In the genomic region with DNA sequence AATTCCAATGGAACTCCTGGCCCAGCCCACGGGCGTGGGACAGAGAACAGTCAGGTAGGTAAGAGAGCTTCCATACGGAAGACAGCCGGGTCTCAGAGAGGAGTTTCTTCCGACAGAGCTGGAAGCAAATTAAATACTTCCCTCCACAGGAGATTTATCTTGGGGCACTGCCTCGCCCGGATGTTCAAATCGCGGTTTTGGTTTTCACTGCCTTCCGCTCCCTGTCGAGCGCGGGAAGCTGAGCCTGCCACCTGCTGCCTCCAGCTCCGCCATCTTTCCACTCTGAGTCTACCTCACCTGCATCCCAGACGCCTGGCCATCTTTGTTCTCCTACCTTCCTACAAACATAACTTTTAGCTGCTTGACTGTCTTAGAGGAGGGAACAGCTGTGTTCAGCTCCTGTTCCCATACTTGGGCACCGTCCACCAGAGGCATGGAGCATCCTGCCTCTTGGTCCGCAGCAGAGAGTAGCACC, we compare ENCODE assay signal across 8 mouse cellular contexts. TPM values are rescaled to one million over a fixed set of nuclear protein-coding genes. Genes with fewer than 3 reads are reported as not detected.
DNase-seq lines count a peak whose midpoint lies in the region; ATAC-seq lines count a peak whose summit lies in the region.

No protein-coding gene starts in this region.

- DNase-seq in cerebellum, adult 11 months: peak; percentile 27
- peak; percentile 34 for DNase-seq in adrenal gland, postnatal 25 days
- no peak for DNase-seq in hindbrain, embryonic 11.5 days (ENCODE audit: low spot score)
- DNase-seq in limb, embryonic 11.5 days (ENCODE audit: low spot score): peak; percentile 74
- DNase-seq in midbrain, embryonic 10.5 days (ENCODE audit: low spot score): peak; percentile 53
- DNase-seq in spleen, adult 18-20 months: peak; percentile 62 to 68

- H3K4me2 ChIP-seq in embryonic facial prominence, embryonic 15.5 days (replicated peaks): peak overlapping the region; percentile 70
- peak overlapping the region; percentile 87 for H3K4me2 ChIP-seq in hindbrain, embryonic 11.5 days (replicated peaks; ENCODE audit: low read depth, low read length)
- peak overlapping the region; percentile 93 for H3K4me2 ChIP-seq in limb, embryonic 11.5 days (ENCODE audit: low read depth, severe bottlenecking)

- H3K36me3 ChIP-seq in embryonic facial prominence, embryonic 15.5 days: 0 out of 2 replicates have a peak, but pooled peaks cover 4% of the 10 kb centered on the region
- H3K36me3 ChIP-seq in hindbrain, embryonic 11.5 days (ENCODE audit: control insufficient read depth, insufficient read depth, low read length): no peaks in the 10 kb centered on the region
- H3K36me3 ChIP-seq in limb, embryonic 11.5 days (ENCODE audit: control insufficient read depth, insufficient read depth, low read length): no peaks in the 10 kb centered on the region
- peaks cover 25% of the 10 kb centered on the region for H3K36me3 ChIP-seq in midbrain, embryonic 10.5 days

- no peaks in the 10 kb centered on the region for H3K9me3 ChIP-seq in embryonic facial prominence, embryonic 15.5 days (replicated peaks)
- no peaks in the 10 kb centered on the region for H3K9me3 ChIP-seq in hindbrain, embryonic 11.5 days (ENCODE audit: control insufficient read depth, low read length)
- no peaks in the 10 kb centered on the region for H3K9me3 ChIP-seq in limb, embryonic 11.5 days (ENCODE audit: control insufficient read depth, low read length)
- no peaks in the 10 kb centered on the region for H3K9me3 ChIP-seq in midbrain, embryonic 10.5 days (replicated peaks)

- peak overlapping the region; percentile 65 for H3K9ac ChIP-seq in embryonic facial prominence, embryonic 15.5 days
- peak overlapping the region; percentile 94 for H3K9ac ChIP-seq in hindbrain, embryonic 11.5 days (ENCODE audit: low read depth, low read length)
- H3K9ac ChIP-seq in limb, embryonic 11.5 days (ENCODE audit: low read length): peak overlapping the region; percentile 88

- peak overlapping the region; percentile 87 for H3K4me3 ChIP-seq in embryonic facial prominence, embryonic 15.5 days (replicated peaks)
- peak overlapping the region; percentile 96 for H3K4me3 ChIP-seq in hindbrain, embryonic 11.5 days (ENCODE audit: low read depth, low read length)
- H3K4me3 ChIP-seq in limb, embryonic 11.5 days (ENCODE audit: low read depth, low read length): peak overlapping the region; percentile 79
- H3K4me3 ChIP-seq in midbrain, embryonic 10.5 days: peak overlapping the region; percentile 91

- H3K27me3 ChIP-seq in embryonic facial prominence, embryonic 15.5 days: no peaks in the 10 kb centered on the region
- no peaks in the 10 kb centered on the region for H3K27me3 ChIP-seq in hindbrain, embryonic 11.5 days (ENCODE audit: control insufficient read depth, insufficient read depth, low read length)
- H3K27me3 ChIP-seq in limb, embryonic 11.5 days (ENCODE audit: control insufficient read depth, insufficient read depth, low read length): no peaks in the 10 kb centered on the region
- H3K27me3 ChIP-seq in midbrain, embryonic 10.5 days (ENCODE audit: low read depth, poor library complexity, severe bottlenecking): peaks cover 10% of the 10 kb centered on the region

- peak overlapping the region; percentile 59 for H3K27ac ChIP-seq in embryonic facial prominence, embryonic 15.5 days (replicated peaks)
- 0 out of 2 replicates have a peak overlapping the region, but pooled peaks have one; percentile 65 for H3K27ac ChIP-seq in hindbrain, embryonic 11.5 days (ENCODE audit: low read depth, low read length)
- peak overlapping the region; percentile 65 for H3K27ac ChIP-seq in limb, embryonic 11.5 days (replicated peaks; ENCODE audit: low read depth, low read length)
- peak overlapping the region; percentile 93 for H3K27ac ChIP-seq in midbrain, embryonic 10.5 days (replicated peaks)

- H3K4me1 ChIP-seq in embryonic facial prominence, embryonic 15.5 days: peaks cover 20% of the 10 kb centered on the region; the same call in 1 of the 2 replicates
- H3K4me1 ChIP-seq in hindbrain, embryonic 11.5 days (replicated peaks; ENCODE audit: control insufficient read depth, insufficient read depth, low read length): peaks cover 2% of the 10 kb centered on the region; the same call in 1 of the 2 replicates
- peaks cover 8% of the 10 kb centered on the region; the same call in 1 of the 2 replicates for H3K4me1 ChIP-seq in limb, embryonic 11.5 days (ENCODE audit: control insufficient read depth, insufficient read depth, low read length)
- H3K4me1 ChIP-seq in midbrain, embryonic 10.5 days: peaks cover 29% of the 10 kb centered on the region

- WGBS in embryonic facial prominence, embryonic 15.5 days: 7% methylated on average over 17 of the region's 17 CpGs
- WGBS in hindbrain, embryonic 11.5 days: 7% methylated on average over 17 of the region's 17 CpGs
- WGBS in limb, embryonic 11.5 days: 5% methylated on average over 17 of the region's 17 CpGs
- WGBS in midbrain, embryonic 10.5 days: 7% methylated on average over 17 of the region's 17 CpGs

- no peak for ATAC-seq in cerebellum, adult (ENCODE audit: insufficient number of reproducible peaks, low FRiP score, low TSS enrichment)
- ATAC-seq in embryonic facial prominence, embryonic 15.5 days (ENCODE audit: insufficient number of reproducible peaks, low FRiP score, low TSS enrichment, low read depth): no peak; the same call in 1 of the 2 replicates
- ATAC-seq in hindbrain, embryonic 11.5 days (ENCODE audit: low FRiP score): peak; percentile 12; the same call in 1 of the 2 replicates
- ATAC-seq in limb, embryonic 11.5 days (ENCODE audit: insufficient number of reproducible peaks, low FRiP score, low TSS enrichment, low read depth): peak; percentile 34; the same call in 1 of the 2 replicates

RNA-seq across cellular contexts. Expression of a gene that starts 16.5 kb away (rescaled TPM):
- total RNA-seq in adrenal gland, postnatal 25 days (2021): 57.2 and 75.3 TPM in 2 replicates
- polyA plus RNA-seq in embryonic facial prominence, embryonic 15.5 days (2015; fragmentation: Nextera tagmentation; extraction: Ambion mirVana): 10.2 and 11.0 TPM in 2 replicates
- polyA plus RNA-seq in hindbrain, embryonic 11.5 days (2014; fragmentation: Nextera tagmentation; extraction: Ambion mirVana): 10.3 and 12.6 TPM in 2 replicates
- 13.6 and 14.1 TPM in 2 replicates for polyA plus RNA-seq in limb, embryonic 11.5 days (2014; fragmentation: Nextera tagmentation; extraction: Ambion mirVana)
- 7.1 and 7.8 TPM in 2 replicates for polyA plus RNA-seq in midbrain, embryonic 10.5 days (2016; fragmentation: Nextera tagmentation; extraction: Ambion mirVana)

Comparison
In these comparisons a context has a peak if more than half of its experiments do, and no peak if none do; other contexts are left out.
1. ATAC-seq: peak in hindbrain, embryonic 11.5 days (single experiment) and limb, embryonic 11.5 days (single experiment); none in cerebellum, adult (single experiment) and embryonic facial prominence, embryonic 15.5 days (single experiment).
2. Peak in every context shown above with its lines, with median percentiles within 50 percentile points of each other: H3K27ac ChIP-seq, H3K4me2 ChIP-seq, H3K4me3 ChIP-seq and H3K9ac ChIP-seq.